Mouse (Mus musculus): ENCODE measurements around the gene Slc30a9. TPM values are rescaled to one million over a fixed set of nuclear protein-coding genes. Genes with fewer than 3 reads are reported as not detected.

Gene Slc30a9
- total RNA-seq (2023), result 67.2 to 73.4 TPM (median 70.1 TPM) in 4 replicates

GRCm38 (mm10) chr5:67306698-67307521, at the start of gene Slc30a9:
Gene Slc30a9 (plus strand): TSS chr5:67306955.

GRCm38 (mm10) chr5:67260531-67261371, 46.0 kb upstream of the Slc30a9 start, which contains the start of gene Tmem33:
Gene Tmem33 (plus strand): TSS chr5:67260565.

Other genes with a start within 250 kb of the Slc30a9 start
- gene Phox2b, start 207.7 kb upstream of the Slc30a9 start, total RNA-seq (2023), result not detected in 4 replicates
- 78.5 to 84.4 TPM (median 80.2 TPM) in 4 replicates for gene Tmem33, start 46.4 kb upstream of the Slc30a9 start, total RNA-seq (2023)
- gene Bend4, start 121.4 kb downstream of the Slc30a9 start, total RNA-seq (2023), result 0.47 to 0.88 TPM (median 0.68 TPM) in 4 replicates

All from B cell, adult 62 days (primary cell).